Mouse (Mus musculus) lung, embryonic 14.5 days (tissue): ENCODE measurements around the gene Ccdc184. TPM values are rescaled to one million over a fixed set of nuclear protein-coding genes. Genes with fewer than 3 reads are reported as not detected.

Source experiments
- ATAC-seq: fragments of 200-750 bp; cut with Nextera tagmentation; 2 replicates; pipeline ENCODE4 v1.8.0; 2017; ENCODE audit warnings: mild to moderate bottlenecking, moderate TSS enrichment, moderate library complexity; ENCODE audit not compliant: insufficient read depth
- DNase-seq: peaks from one replicate; pipeline ENCODE4 v3.0.0-alpha.2; 2015
- H3K27ac ChIP-seq: fragments of 300-500 bp; sonication (generic); 2 replicates; pipeline ENCODE4 v1.5.1; 2014; ENCODE audit warnings: low read depth, mild to moderate bottlenecking, moderate library complexity
- H3K27me3 ChIP-seq: fragments of 300-500 bp; sonication (generic); 2 replicates; pipeline ENCODE4 v1.6.1; 2014; ENCODE audit warnings: low read length, control low read depth; ENCODE audit not compliant: insufficient read depth
- H3K36me3 ChIP-seq: fragments of 300-500 bp; sonication (generic); 2 replicates; pipeline ENCODE4 v1.6.1; 2014; ENCODE audit warnings: control low read depth; ENCODE audit not compliant: insufficient read depth
- H3K4me1 ChIP-seq: fragments of 300-500 bp; sonication (generic); 2 replicates; pipeline ENCODE4 v1.6.1; 2014; ENCODE audit warnings: antibody characterized with exemption, control low read depth; ENCODE audit not compliant: insufficient read depth
- H3K4me2 ChIP-seq: fragments of 300-500 bp; sonication (generic); 2 replicates; pipeline ENCODE4 v1.6.1; 2014; ENCODE audit warnings: mild to moderate bottlenecking
- H3K4me3 ChIP-seq: fragments of 300-500 bp; sonication (generic); 2 replicates; pipeline ENCODE4 v1.5.1; 2014; ENCODE audit warnings: low read depth, low read length
- H3K9ac ChIP-seq: fragments of 300-500 bp; sonication (generic); 2 replicates; pipeline ENCODE4 v1.6.1; 2014
- H3K9me3 ChIP-seq: fragments of 300-500 bp; sonication (generic); 2 replicates; pipeline ENCODE4 v1.6.1; 2016; ENCODE audit warnings: low read depth, low read length, control low read depth
- CTCF ChIP-seq: IDR thresholded peaks from 2 replicates; pipeline ENCODE4 v1.5.1; 2016; ENCODE audit warnings: antibody characterized with exemption, low read depth
- WGBS: fragments of 180-500 bp; shearing (Covaris S2); extraction: QIAGEN DNeasy Blood & Tissue Kit; methylation state at CpG from one replicate; pipeline ENCODE4 v1.1.7; 2014; 5-methylcytosine and 5-hydroxymethylcytosine counted together
- polyA plus RNA-seq: library from polyadenylated mRNA; unstranded; fragments of >200 nt; fragmentation: Nextera tagmentation; extraction: Ambion mirVana; gene quantifications from 2 replicates; pipeline ENCODE4 v1.2.1, GENCODE M21; 2014

The Ccdc184 gene
- polyA plus RNA-seq: 0.14 TPM in 1 of 2 replicates, not detected in the other

DNA sequence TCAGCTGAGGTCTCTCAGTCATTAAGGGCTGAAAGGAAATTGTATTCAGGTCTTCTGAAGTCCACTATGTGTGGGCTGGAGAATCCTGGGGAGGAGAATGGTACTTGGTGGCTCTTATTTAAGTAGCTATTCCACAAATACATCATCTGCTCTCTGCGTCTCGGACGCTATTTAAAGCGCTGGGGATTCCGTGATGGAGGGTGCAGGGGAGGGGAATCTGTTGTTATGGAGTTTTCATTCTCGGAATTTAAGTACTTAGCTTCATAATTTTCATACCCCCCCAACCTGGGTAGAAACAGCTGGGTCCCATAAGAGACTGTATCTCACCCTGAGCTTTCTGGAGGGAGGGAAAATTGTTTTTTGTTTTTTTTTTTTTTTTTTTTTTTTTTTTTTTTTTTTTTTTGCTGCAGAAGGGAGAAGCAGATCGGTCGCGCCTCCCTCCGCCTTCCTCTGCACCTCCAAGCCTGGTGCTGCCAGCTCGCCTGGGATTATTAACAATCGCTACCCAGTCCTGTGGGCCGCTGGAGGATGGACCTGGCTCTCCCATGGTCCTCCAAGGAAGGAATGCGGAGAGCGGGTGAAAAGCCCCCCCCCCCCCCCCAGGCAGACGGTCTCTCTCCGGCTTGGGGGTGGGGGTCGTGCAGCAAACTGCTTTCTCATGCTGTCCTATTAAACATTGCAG, at the start of gene Ccdc184:
Ccdc184 (plus strand) TSS at position 196 of the 682 bp plus-strand sequence.
- DNase-seq (no peak), ATAC-seq (peak; percentile 57)
- WGBS: 3% methylated on average over 17 of the region's 18 CpGs
- Histone ChIP-seq H3K9ac (no peak within 1 kb of the TSS), H3K4me3 (peak within 1 kb of the TSS; percentile 37), H3K4me2 (peak within 1 kb of the TSS; percentile 64), H3K9me3 (no peaks in the 10 kb centered on the region), H3K4me1 (no peaks in the 10 kb centered on the region), H3K36me3 (no peaks in the 10 kb centered on the region), H3K27me3 (peaks cover 68% of the 10 kb centered on the region), H3K27ac (no peak within 1 kb of the TSS)
- TF ChIP-seq CTCF: no peak

DNA sequence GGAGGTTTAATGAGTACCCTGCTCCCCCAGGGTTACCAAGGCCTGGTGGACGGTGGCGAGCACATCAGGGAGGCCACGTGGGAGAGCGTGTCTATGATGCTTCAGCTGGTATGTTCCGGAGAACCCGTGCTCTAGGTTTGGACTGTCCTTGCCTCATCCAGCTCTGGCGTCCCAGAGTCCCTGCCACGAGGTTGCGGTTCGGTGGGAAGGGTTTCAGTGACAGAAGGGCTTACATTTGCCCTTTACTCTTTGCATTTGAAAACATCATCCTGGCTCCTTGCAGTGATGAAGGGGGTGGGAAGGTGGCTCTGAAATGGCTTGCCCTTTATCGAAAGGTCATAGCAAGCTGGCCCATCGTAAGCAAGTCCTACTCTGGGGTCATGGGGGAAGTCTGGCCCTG, 47.6 kb upstream of the Ccdc184 start:
- no peak for ATAC-seq
- no peak for DNase-seq
- no peaks in the 10 kb centered on the region for H3K27me3 ChIP-seq
- H3K4me3 ChIP-seq: no peak overlapping the region
- TF ChIP-seq CTCF: no peak
- 85% methylated on average over 12 of the region's 12 CpGs for WGBS
- peaks cover 61% of the 10 kb centered on the region for H3K36me3 ChIP-seq
- no peak overlapping the region for H3K4me2 ChIP-seq
- H3K9me3 ChIP-seq: no peaks in the 10 kb centered on the region
- no peaks in the 10 kb centered on the region for H3K4me1 ChIP-seq
- no peak overlapping the region for H3K27ac ChIP-seq
- H3K9ac ChIP-seq: no peak overlapping the region

DNA sequence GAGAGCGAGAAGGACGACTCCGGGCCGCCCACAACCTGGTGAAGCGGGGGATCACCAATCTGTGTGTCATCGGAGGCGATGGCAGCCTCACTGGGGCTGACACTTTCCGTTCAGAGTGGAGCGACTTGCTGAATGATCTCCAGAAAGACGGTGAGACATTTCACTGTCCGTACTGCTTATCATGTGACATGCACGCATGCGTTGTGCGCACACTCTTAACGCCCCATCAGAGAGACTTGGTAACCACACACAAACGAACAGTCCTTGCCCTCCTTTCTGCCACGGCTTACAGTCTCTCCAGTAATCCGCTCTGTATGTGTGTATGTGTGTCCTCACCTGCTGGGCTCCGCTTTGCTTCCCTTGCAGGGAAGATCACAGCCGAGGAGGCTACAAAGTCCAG, 46.1 kb upstream of the Ccdc184 start:
- H3K27ac ChIP-seq: no peak overlapping the region
- ATAC-seq (no peak), DNase-seq (no peak)
- H3K27me3 ChIP-seq: no peaks in the 10 kb centered on the region
- TF ChIP-seq CTCF: no peak
- no peaks in the 10 kb centered on the region for H3K4me1 ChIP-seq
- H3K4me3 ChIP-seq: no peak overlapping the region
- H3K4me2 ChIP-seq: no peak overlapping the region
- no peaks in the 10 kb centered on the region for H3K9me3 ChIP-seq
- H3K36me3 ChIP-seq: peaks cover 74% of the 10 kb centered on the region
- H3K9ac ChIP-seq: no peak overlapping the region
- WGBS: 92% methylated on average over 20 of the region's 20 CpGs

DNA sequence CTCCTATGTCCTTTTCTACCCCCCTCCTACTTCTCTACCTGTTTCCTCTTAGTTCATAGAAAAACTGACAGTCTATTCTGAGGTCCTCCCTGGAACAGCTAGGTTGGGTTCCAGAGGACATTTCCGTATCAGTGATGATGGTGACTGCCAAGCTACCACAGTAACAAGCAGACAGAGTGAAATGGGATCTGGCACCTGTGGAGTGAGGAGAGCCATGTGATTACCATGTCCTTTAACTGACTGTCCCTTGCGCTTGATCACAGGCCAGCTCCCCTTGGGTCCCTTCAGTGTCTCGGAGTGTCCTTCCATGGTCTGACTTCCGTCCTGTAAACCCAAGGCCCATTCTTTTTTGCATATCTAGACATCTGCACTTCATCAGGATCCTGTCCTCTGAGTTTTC, 36.0 kb upstream of the Ccdc184 start:
- ATAC-seq: no peak
- H3K9me3 ChIP-seq: no peaks in the 10 kb centered on the region
- no peak for TF ChIP-seq CTCF
- H3K4me3 ChIP-seq: no peak overlapping the region
- no peaks in the 10 kb centered on the region for H3K27me3 ChIP-seq
- no peaks in the 10 kb centered on the region for H3K4me1 ChIP-seq
- H3K36me3 ChIP-seq: peaks cover 76% of the 10 kb centered on the region
- no peak overlapping the region for H3K4me2 ChIP-seq
- no peak overlapping the region for H3K9ac ChIP-seq
- DNase-seq: no peak
- 86% methylated on average over 4 of the region's 4 CpGs for WGBS
- H3K27ac ChIP-seq: no peak overlapping the region

DNA sequence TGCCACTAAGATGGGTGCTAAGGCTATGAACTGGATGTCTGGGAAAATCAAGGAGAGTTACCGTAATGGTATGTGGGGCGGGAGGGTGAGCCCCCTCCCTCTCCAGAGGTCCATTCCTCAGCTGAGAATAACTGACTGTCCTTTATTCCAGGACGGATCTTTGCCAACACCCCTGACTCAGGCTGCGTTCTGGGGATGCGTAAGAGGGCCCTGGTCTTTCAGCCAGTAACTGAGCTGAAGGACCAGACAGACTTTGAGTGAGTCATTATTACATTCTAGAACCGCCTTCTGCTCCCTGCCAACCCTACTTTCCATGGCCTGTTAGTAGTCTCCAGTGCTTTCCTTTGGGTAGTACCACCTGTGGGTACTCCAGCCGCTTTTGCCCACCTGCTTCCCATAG, 35.5 kb upstream of the Ccdc184 start:
- TF ChIP-seq CTCF: no peak
- H3K9me3 ChIP-seq: no peaks in the 10 kb centered on the region
- no peak overlapping the region for H3K9ac ChIP-seq
- ATAC-seq: no peak
- DNase-seq: no peak
- no peaks in the 10 kb centered on the region for H3K4me1 ChIP-seq
- 91% methylated on average over 7 of the region's 7 CpGs for WGBS
- H3K4me3 ChIP-seq: no peak overlapping the region
- peaks cover 76% of the 10 kb centered on the region for H3K36me3 ChIP-seq
- no peak overlapping the region for H3K27ac ChIP-seq
- H3K27me3 ChIP-seq: no peaks in the 10 kb centered on the region
- no peak overlapping the region for H3K4me2 ChIP-seq

DNA sequence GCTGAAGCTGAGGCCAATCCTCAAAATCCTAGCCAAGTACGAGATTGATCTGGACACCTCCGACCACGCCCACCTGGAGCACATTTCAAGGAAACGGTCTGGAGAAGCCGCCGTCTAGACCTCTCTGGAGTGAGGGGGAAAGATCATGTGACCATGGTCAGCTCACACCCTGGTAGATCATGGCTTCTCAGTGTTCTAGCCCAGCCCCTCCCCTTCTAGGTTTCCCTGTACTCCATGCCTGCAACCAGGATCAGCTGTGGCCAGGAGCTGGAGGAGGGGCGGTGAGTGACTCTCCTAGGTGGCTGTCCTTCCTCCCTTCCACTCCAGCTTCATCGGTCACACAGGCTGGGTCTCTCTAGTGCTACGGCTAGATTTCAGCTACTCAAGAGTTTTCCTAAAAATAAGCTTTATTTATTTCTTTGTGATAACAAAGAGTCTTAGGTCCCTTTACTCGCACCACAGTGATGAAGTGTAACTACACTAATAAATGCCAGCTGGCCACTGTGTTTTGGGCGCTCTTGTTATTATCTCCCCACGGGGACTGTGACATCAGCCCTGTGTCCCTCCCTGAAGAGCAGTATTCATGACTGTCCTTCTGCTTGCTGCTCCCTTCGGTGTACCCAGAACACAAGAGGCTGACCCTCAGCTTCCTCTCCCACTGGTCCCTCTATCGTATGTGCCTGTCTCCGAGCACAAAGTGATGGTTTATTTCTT, 34.9 kb upstream of the Ccdc184 start:
- TF ChIP-seq CTCF: no peak
- Histone ChIP-seq H3K4me1 (no peaks in the 10 kb centered on the region), H3K27ac (no peak overlapping the region), H3K4me2 (no peak overlapping the region), H3K9me3 (no peaks in the 10 kb centered on the region), H3K9ac (no peak overlapping the region), H3K27me3 (no peaks in the 10 kb centered on the region), H3K4me3 (no peak overlapping the region), H3K36me3 (peaks cover 76% of the 10 kb centered on the region)
- 73% methylated on average over 15 of the region's 15 CpGs for WGBS
- DNase-seq (peak; percentile 6), ATAC-seq (peak; percentile 35; the same call in 1 of the 2 replicates)

DNA sequence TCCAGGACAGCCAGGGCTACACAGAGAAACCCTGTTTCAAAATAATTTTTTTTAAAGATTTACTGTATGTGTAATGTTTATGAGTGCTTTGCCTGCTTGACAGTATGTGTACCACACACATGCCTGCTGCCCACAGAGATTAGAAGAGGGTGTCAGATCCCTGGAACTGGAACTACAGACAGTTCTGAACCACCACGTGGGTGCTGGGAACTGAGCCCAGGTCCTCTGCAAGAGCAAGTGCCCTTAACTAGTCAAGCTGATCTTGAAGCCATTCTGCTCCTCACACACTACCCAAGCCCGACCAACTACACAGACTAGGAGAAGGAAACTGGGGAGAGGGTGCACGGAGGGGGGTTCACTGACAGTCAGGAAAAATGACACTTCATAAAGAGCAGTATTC, 33.5 kb upstream of the Ccdc184 start:
- Histone ChIP-seq H3K36me3 (peaks cover 71% of the 10 kb centered on the region), H3K9me3 (no peaks in the 10 kb centered on the region), H3K4me1 (no peaks in the 10 kb centered on the region), H3K27ac (no peak overlapping the region), H3K4me3 (no peak overlapping the region), H3K4me2 (no peak overlapping the region), H3K9ac (no peak overlapping the region), H3K27me3 (no peaks in the 10 kb centered on the region)
- ATAC-seq (no peak), DNase-seq (no peak)
- TF ChIP-seq CTCF: no peak
- WGBS: 89% methylated on average over 3 of the region's 3 CpGs
